Mouse (Mus musculus) cerebellum, postnatal 14 days (tissue): ENCODE results near the gene Slc39a2.
A peak's percentile ranks its signal among the peaks of the same experiment; 100 is the strongest.
"Not testable (repeated sequence)": the region's sequence is repeated elsewhere in the genome, so short reads cannot be mapped to it uniquely, and the experiment has no call there.

Source experiments
- DNase-seq, 2 experiments: peaks; one replicate each; pipeline ENCODE4 v3.0.0; 2021; ENCODE audit warnings: mixed read lengths in 2 of 2

The Slc39a2 gene

GRCm38 (mm10) chr14:51892191-51892939, at the start of gene Slc39a2:
Slc39a2 (plus strand) TSS chr14:51892889.
- DNase-seq, result no peak

GRCm38 (mm10) chr14:51843882-51844281, 48.8 kb upstream of the Slc39a2 start:
- DNase-seq, result no peak

- DNase-seq, result no peak
Measured at GRCm38 (mm10) chr14:51846566-51846965, 46.1 kb upstream of the Slc39a2 start.

- peak in 1 of 2 experiments; percentile 21 for DNase-seq
Measured at GRCm38 (mm10) chr14:51851006-51851405, 41.7 kb upstream of the Slc39a2 start.

- no peak for DNase-seq
Measured at GRCm38 (mm10) chr14:51853399-51853798, 39.3 kb upstream of the Slc39a2 start, which contains the start of gene Ear6. Ear6 (plus strand) TSS chr14:51853699.

GRCm38 (mm10) chr14:51855280-51855679, 37.4 kb upstream of the Slc39a2 start:
- DNase-seq, result not testable (repeated sequence)

- DNase-seq, result peak; percentile 22 to 33
Measured at GRCm38 (mm10) chr14:51863603-51864002, 29.1 kb upstream of the Slc39a2 start.

GRCm38 (mm10) chr14:51870756-51871155, 21.9 kb upstream of the Slc39a2 start:
- no peak for DNase-seq

GRCm38 (mm10) chr14:51871741-51872140, 20.9 kb upstream of the Slc39a2 start:
- no peak for DNase-seq

- DNase-seq, result no peak
Measured at GRCm38 (mm10) chr14:51877517-51877916, 15.2 kb upstream of the Slc39a2 start.

GRCm38 (mm10) chr14:51883527-51884030, 9.1 kb upstream of the Slc39a2 start:
- DNase-seq, result peak; percentile 66 to 70

GRCm38 (mm10) chr14:51884031-51884544, 8.6 kb upstream of the Slc39a2 start:
- peak in 1 of 2 experiments; percentile 20 for DNase-seq

GRCm38 (mm10) chr14:51884598-51885331, 7.9 kb upstream of the Slc39a2 start, which contains the start of gene Mettl17:
Mettl17 (plus strand) TSS chr14:51884842.
- DNase-seq, result peak; percentile 95 to 96

GRCm38 (mm10) chr14:51886051-51886450, 6.6 kb upstream of the Slc39a2 start:
- DNase-seq, result no peak

GRCm38 (mm10) chr14:51889833-51890232, 2.9 kb upstream of the Slc39a2 start:
- no peak for DNase-seq

- no peak for DNase-seq
Measured at GRCm38 (mm10) chr14:51893094-51893794, 555 bp downstream of the Slc39a2 start.

- DNase-seq, result no peak
Measured at GRCm38 (mm10) chr14:51893809-51894208, 1.1 kb downstream of the Slc39a2 start.

- DNase-seq, result no peak
Measured at GRCm38 (mm10) chr14:51895071-51895470, 2.4 kb downstream of the Slc39a2 start.

GRCm38 (mm10) chr14:51896019-51896418, 3.3 kb downstream of the Slc39a2 start:
- DNase-seq, result peak; percentile 38 to 41

- peak; percentile 23 to 29 for DNase-seq
Measured at GRCm38 (mm10) chr14:51896539-51897170, 4.0 kb downstream of the Slc39a2 start.

GRCm38 (mm10) chr14:51899351-51899750, 6.7 kb downstream of the Slc39a2 start:
- no peak for DNase-seq
